Mouse (Mus musculus) heart, postnatal 0 days (tissue): Measurements from ENCODE around the gene Gm13030. TPM values are rescaled to one million over a fixed set of nuclear protein-coding genes. Genes with fewer than 3 reads are reported as not detected.

Source experiments
- ATAC-seq: fragments of 200-750 bp; cut with Nextera tagmentation; 2 replicates; pipeline ENCODE4 v1.8.0; 2017; ENCODE audit warnings: low read depth, moderate number of reproducible peaks, moderate library complexity; ENCODE audit not compliant: insufficient read depth
- DNase-seq: peaks from one replicate; pipeline ENCODE4 v3.0.0-alpha.2; 2016; ENCODE audit warnings: low spot score
- H3K27ac ChIP-seq: fragments of 300-500 bp; sonication (generic); 2 replicates; pipeline ENCODE4 v1.5.1; 2014; ENCODE audit warnings: low read depth, mild to moderate bottlenecking
- H3K27me3 ChIP-seq: fragments of 300-500 bp; sonication (generic); 2 replicates; pipeline ENCODE4 v1.6.1; 2014; ENCODE audit warnings: low read length, mixed read lengths; ENCODE audit not compliant: control insufficient read depth, insufficient read depth
- H3K36me3 ChIP-seq: fragments of 300-500 bp; sonication (generic); replicated peaks from 2 replicates; pipeline ENCODE4 v1.6.1; 2014; ENCODE audit warnings: low read length, mixed read lengths; ENCODE audit not compliant: control insufficient read depth, insufficient read depth
- H3K4me1 ChIP-seq: fragments of 300-500 bp; sonication (generic); 2 replicates; pipeline ENCODE4 v1.6.1; 2014; ENCODE audit warnings: antibody characterized with exemption; ENCODE audit not compliant: control insufficient read depth, insufficient read depth
- H3K4me2 ChIP-seq: fragments of 300-500 bp; sonication (generic); 2 replicates; pipeline ENCODE4 v1.6.1; 2014; ENCODE audit warnings: low read depth, mild to moderate bottlenecking, low read length, moderate library complexity
- H3K4me3 ChIP-seq: fragments of 300-500 bp; sonication (generic); 2 replicates; pipeline ENCODE4 v1.5.1; 2014; ENCODE audit warnings: low read depth, low read length
- H3K9ac ChIP-seq: fragments of 300-500 bp; sonication (generic); replicated peaks from 2 replicates; pipeline ENCODE4 v1.6.1; 2014; ENCODE audit warnings: low read depth, low read length, mixed read lengths
- H3K9me3 ChIP-seq: fragments of 300-500 bp; sonication (generic); replicated peaks from 2 replicates; pipeline ENCODE4 v1.6.1; 2016; ENCODE audit warnings: low read length; ENCODE audit not compliant: control insufficient read depth
- CTCF ChIP-seq: IDR thresholded peaks from 2 replicates; pipeline ENCODE4 v1.5.1; 2016; ENCODE audit warnings: antibody characterized with exemption, control low read depth, low read depth
- EP300 ChIP-seq: IDR thresholded peaks from 2 replicates; pipeline ENCODE4 v1.6.1; 2016; ENCODE audit warnings: antibody characterized with exemption, low read depth
- WGBS: fragments of 180-500 bp; shearing (Covaris S2); extraction: QIAGEN DNeasy Blood & Tissue Kit; methylation state at CpG from one replicate; pipeline ENCODE4 v1.1.7; 2014; 5-methylcytosine and 5-hydroxymethylcytosine counted together
- polyA plus RNA-seq: library from polyadenylated mRNA; unstranded; fragments of >200 nt; fragmentation: Nextera tagmentation; extraction: Ambion mirVana; gene quantifications from 2 replicates; pipeline ENCODE4 v1.2.1, GENCODE M21; 2015
- total RNA-seq: library from RNA; depleted of rRNA; stranded (reverse); fragments of >200 nt; gene quantifications from 2 replicates; pipeline ENCODE4 v1.2.3, GENCODE M21; 2014; ENCODE audit warnings: low replicate concordance; rRNA removed

The Gm13030 gene
- total RNA-seq (not detected in 2 replicates), polyA plus RNA-seq (not detected in 2 replicates)

GRCm38 (mm10) chr4:138873864-138874263 is at the start of gene Gm13030:
TSS of gene Gm13030 (minus strand) at chr4:138873964.
- 78% methylated on average over 6 of the region's 6 CpGs for WGBS
- no peaks in the 10 kb centered on the region for H3K27me3 ChIP-seq
- TF ChIP-seq CTCF, result no peak
- TF ChIP-seq EP300, result no peak
- H3K27ac ChIP-seq, result no peak within 1 kb of the TSS
- H3K9ac ChIP-seq, result no peak within 1 kb of the TSS
- no peaks in the 10 kb centered on the region for H3K4me1 ChIP-seq
- ATAC-seq (no peak), DNase-seq (no peak)
- peaks cover 5% of the 10 kb centered on the region for H3K9me3 ChIP-seq
- H3K4me3 ChIP-seq, result no peak within 1 kb of the TSS
- no peak within 1 kb of the TSS for H3K4me2 ChIP-seq
- no peaks in the 10 kb centered on the region for H3K36me3 ChIP-seq

GRCm38 (mm10) chr4:138922131-138922459 is 48.3 kb upstream of the Gm13030 start:
- DNase-seq (peak; percentile 86), ATAC-seq (peak; percentile 75)
- Histone ChIP-seq H3K4me2 (no peak overlapping the region), H3K9ac (no peak overlapping the region), H3K4me3 (no peak overlapping the region), H3K4me1 (no peaks in the 10 kb centered on the region), H3K27me3 (0 out of 2 replicates have a peak, but pooled peaks cover 8% of the 10 kb centered on the region), H3K9me3 (no peaks in the 10 kb centered on the region), H3K36me3 (no peaks in the 10 kb centered on the region), H3K27ac (no peak overlapping the region)
- WGBS, result under 1% methylated on average over 11 of the region's 11 CpGs
- TF ChIP-seq CTCF (peak; percentile 100), EP300 (no peak)

GRCm38 (mm10) chr4:138921254-138922130 is 47.7 kb upstream of the Gm13030 start:
- no peak for TF ChIP-seq CTCF
- no peak for TF ChIP-seq EP300
- no peak for ATAC-seq
- Histone ChIP-seq H3K9me3 (no peaks in the 10 kb centered on the region), H3K36me3 (no peaks in the 10 kb centered on the region), H3K4me2 (no peak overlapping the region), H3K4me3 (no peak overlapping the region), H3K9ac (no peak overlapping the region), H3K27ac (no peak overlapping the region), H3K4me1 (no peaks in the 10 kb centered on the region), H3K27me3 (0 out of 2 replicates have a peak, but pooled peaks cover 8% of the 10 kb centered on the region)
- no peak for DNase-seq
- 33% methylated on average over 20 of the region's 20 CpGs for WGBS

GRCm38 (mm10) chr4:138917282-138917681 is 43.5 kb upstream of the Gm13030 start:
- DNase-seq (no peak), ATAC-seq (no peak)
- Histone ChIP-seq H3K4me1 (peaks cover 6% of the 10 kb centered on the region; the same call in 1 of the 2 replicates), H3K4me3 (no peak overlapping the region), H3K36me3 (no peaks in the 10 kb centered on the region), H3K9me3 (no peaks in the 10 kb centered on the region), H3K4me2 (no peak overlapping the region), H3K27ac (no peak overlapping the region), H3K27me3 (0 out of 2 replicates have a peak, but pooled peaks cover 8% of the 10 kb centered on the region), H3K9ac (no peak overlapping the region)
- TF ChIP-seq CTCF (no peak), EP300 (no peak)
- 78% methylated on average over 9 of the region's 9 CpGs for WGBS

GRCm38 (mm10) chr4:138913797-138914196 is 40.0 kb upstream of the Gm13030 start, which contains the start of gene Otud3:
TSS of gene Otud3 (minus strand) at chr4:138913945.
- ATAC-seq (peak; percentile 98), DNase-seq (peak; percentile 95)
- H3K36me3 ChIP-seq, result 0 out of 2 replicates have a peak, but pooled peaks cover 11% of the 10 kb centered on the region
- peak within 1 kb of the TSS; percentile 92 for H3K4me2 ChIP-seq
- peak within 1 kb of the TSS; percentile 92 for H3K9ac ChIP-seq
- TF ChIP-seq EP300, result no peak
- TF ChIP-seq CTCF, result peak; percentile 81
- H3K9me3 ChIP-seq, result no peaks in the 10 kb centered on the region
- peak within 1 kb of the TSS; percentile 69 for H3K27ac ChIP-seq
- peaks cover 6% of the 10 kb centered on the region; the same call in 1 of the 2 replicates for H3K4me1 ChIP-seq
- under 1% methylated on average over 39 of the region's 39 CpGs for WGBS
- no peaks in the 10 kb centered on the region for H3K27me3 ChIP-seq
- peak within 1 kb of the TSS; percentile 94 for H3K4me3 ChIP-seq
